Mouse (Mus musculus) heart, embryonic 10.5 days (tissue): Measurements from ENCODE around the gene Psmb1. TPM values are rescaled to one million over a fixed set of nuclear protein-coding genes. Genes with fewer than 3 reads are reported as not detected.

Experiments
- DNase-seq: peaks from one replicate; pipeline ENCODE4 v3.0.0-alpha.2; 2017; ENCODE audit warnings: low spot score
- H3K27ac ChIP-seq: fragments of 300-500 bp; sonication (generic); 2 replicates; pipeline ENCODE4 v1.5.1; 2016; ENCODE audit warnings: mild to moderate bottlenecking
- H3K27me3 ChIP-seq: fragments of 300-500 bp; sonication (generic); 2 replicates; pipeline ENCODE4 v1.6.1; 2016; ENCODE audit warnings: mild to moderate bottlenecking; ENCODE audit not compliant: poor library complexity, insufficient read depth, severe bottlenecking
- H3K36me3 ChIP-seq: fragments of 300-500 bp; sonication (generic); 2 replicates; pipeline ENCODE4 v1.6.1; 2016; ENCODE audit warnings: mild to moderate bottlenecking, moderate library complexity
- H3K4me1 ChIP-seq: fragments of 300-500 bp; sonication (generic); 2 replicates; pipeline ENCODE4 v1.6.1; 2016; ENCODE audit warnings: mild to moderate bottlenecking
- H3K4me3 ChIP-seq: fragments of 300-500 bp; sonication (generic); 2 replicates; pipeline ENCODE4 v1.5.1; 2016; ENCODE audit warnings: mild to moderate bottlenecking, moderate library complexity
- H3K9me3 ChIP-seq: fragments of 300-500 bp; sonication (generic); 2 replicates; pipeline ENCODE4 v1.6.1; 2016; ENCODE audit warnings: mild to moderate bottlenecking, moderate library complexity
- WGBS: fragments of 180-500 bp; shearing (Covaris S2); methylation state at CpG from one replicate; pipeline ENCODE4 v1.1.7; 2016; 5-methylcytosine and 5-hydroxymethylcytosine counted together
- polyA plus RNA-seq: library from polyadenylated mRNA; unstranded; fragments of >200 nt; fragmentation: Nextera tagmentation; extraction: Ambion mirVana; gene quantifications from 2 replicates; pipeline ENCODE4 v1.2.1, GENCODE M21; 2016

Psmb1 gene
- polyA plus RNA-seq, 1 experiment from 2014 or later = 267 TPM

GRCm38 (mm10) chr17:15518766-15519165 lies 19.2 kb upstream of the Psmb1 start:
- H3K36me3 ChIP-seq = peaks cover 96% of the 10 kb centered on the region
- H3K9me3 ChIP-seq = no peaks in the 10 kb centered on the region
- 91% methylated on average over 1 of the region's 1 CpGs for WGBS
- no peak for DNase-seq
- H3K27me3 ChIP-seq = no peaks in the 10 kb centered on the region
- H3K4me1 ChIP-seq = no peaks in the 10 kb centered on the region
- H3K4me3 ChIP-seq = no peak overlapping the region
- H3K27ac ChIP-seq = no peak overlapping the region

GRCm38 (mm10) chr17:15518186-15518585 lies 18.6 kb upstream of the Psmb1 start:
- Histone ChIP-seq H3K4me3 (no peak overlapping the region), H3K4me1 (no peaks in the 10 kb centered on the region), H3K36me3 (peaks cover 98% of the 10 kb centered on the region), H3K27me3 (no peaks in the 10 kb centered on the region), H3K9me3 (no peaks in the 10 kb centered on the region), H3K27ac (no peak overlapping the region)
- DNase-seq = no peak
- 89% methylated on average over 5 of the region's 5 CpGs for WGBS

- H3K36me3 ChIP-seq = peaks cover 98% of the 10 kb centered on the region
- no peak overlapping the region for H3K4me3 ChIP-seq
- no peaks in the 10 kb centered on the region for H3K27me3 ChIP-seq
- 55% methylated on average over 5 of the region's 5 CpGs for WGBS
- no peaks in the 10 kb centered on the region for H3K9me3 ChIP-seq
- H3K4me1 ChIP-seq = no peaks in the 10 kb centered on the region
- no peak overlapping the region for H3K27ac ChIP-seq
- DNase-seq = no peak
Observed at GRCm38 (mm10) chr17:15517776-15518175, 18.2 kb upstream of the Psmb1 start.

GRCm38 (mm10) chr17:15510694-15511093 lies 11.1 kb upstream of the Psmb1 start:
- Histone ChIP-seq H3K4me1 (no peaks in the 10 kb centered on the region), H3K36me3 (peaks cover 100% of the 10 kb centered on the region), H3K9me3 (no peaks in the 10 kb centered on the region), H3K4me3 (no peak overlapping the region), H3K27ac (no peak overlapping the region), H3K27me3 (no peaks in the 10 kb centered on the region)
- 88% methylated on average over 2 of the region's 2 CpGs for WGBS
- DNase-seq = no peak

GRCm38 (mm10) chr17:15498753-15499113 lies 818 bp downstream of the Psmb1 start:
- H3K9me3 ChIP-seq = no peaks in the 10 kb centered on the region
- H3K36me3 ChIP-seq = peaks cover 24% of the 10 kb centered on the region
- H3K27ac ChIP-seq = peak overlapping the region; percentile 95; the same call in 1 of the 2 replicates
- no peak for DNase-seq
- peaks cover 26% of the 10 kb centered on the region for H3K4me1 ChIP-seq
- H3K4me3 ChIP-seq = peak overlapping the region; percentile 82
- WGBS = 33% methylated on average over 7 of the region's 7 CpGs
- no peaks in the 10 kb centered on the region for H3K27me3 ChIP-seq

GRCm38 (mm10) chr17:15497882-15498752 lies 1.4 kb downstream of the Psmb1 start:
- Histone ChIP-seq H3K9me3 (no peaks in the 10 kb centered on the region), H3K36me3 (peaks cover 27% of the 10 kb centered on the region), H3K27me3 (no peaks in the 10 kb centered on the region), H3K27ac (peak overlapping the region; percentile 95), H3K4me1 (peaks cover 26% of the 10 kb centered on the region), H3K4me3 (peak overlapping the region; percentile 82)
- under 1% methylated on average over 50 of the region's 50 CpGs for WGBS
- DNase-seq = peak; percentile 96

- H3K27ac ChIP-seq = no peak overlapping the region
Observed at GRCm38 (mm10) chr17:15490542-15490941, 9.0 kb downstream of the Psmb1 start.

GRCm38 (mm10) chr17:15472671-15473070 lies 26.9 kb downstream of the Psmb1 start:
- Histone ChIP-seq H3K4me1 (no peaks in the 10 kb centered on the region), H3K4me3 (no peak overlapping the region), H3K27me3 (no peaks in the 10 kb centered on the region), H3K9me3 (no peaks in the 10 kb centered on the region), H3K36me3 (peaks cover 81% of the 10 kb centered on the region), H3K27ac (no peak overlapping the region)
- no peak for DNase-seq
- WGBS = 86% methylated on average over 4 of the region's 4 CpGs

More at GRCm38 (mm10) chr17:15490542-15490941, 9.0 kb downstream of the Psmb1 start:
- 84% methylated on average over 7 of the region's 7 CpGs for WGBS
- Histone ChIP-seq H3K4me1 (peaks cover 6% of the 10 kb centered on the region; the same call in 1 of the 2 replicates), H3K9me3 (no peaks in the 10 kb centered on the region), H3K36me3 (peaks cover 63% of the 10 kb centered on the region), H3K27me3 (no peaks in the 10 kb centered on the region), H3K4me3 (no peak overlapping the region)
- DNase-seq = no peak

- WGBS = 25% methylated on average over 5 of the region's 5 CpGs
- H3K4me1 ChIP-seq = peaks cover 2% of the 10 kb centered on the region
- H3K36me3 ChIP-seq = peaks cover 39% of the 10 kb centered on the region
- H3K27ac ChIP-seq = no peak overlapping the region
- DNase-seq = peak; percentile 83
- no peak overlapping the region for H3K4me3 ChIP-seq
- no peaks in the 10 kb centered on the region for H3K9me3 ChIP-seq
- no peaks in the 10 kb centered on the region for H3K27me3 ChIP-seq
Observed at GRCm38 (mm10) chr17:15467669-15468068, 31.9 kb downstream of the Psmb1 start.

- Histone ChIP-seq H3K4me1 (peaks cover 10% of the 10 kb centered on the region), H3K27me3 (no peaks in the 10 kb centered on the region), H3K27ac (peak overlapping the region; percentile 87), H3K9me3 (no peaks in the 10 kb centered on the region), H3K4me3 (no peak overlapping the region), H3K36me3 (peaks cover 10% of the 10 kb centered on the region; the same call in 1 of the 2 replicates)
- no peak for DNase-seq
- WGBS = 66% methylated on average over 6 of the region's 6 CpGs
Observed at GRCm38 (mm10) chr17:15461921-15462495, 37.5 kb downstream of the Psmb1 start.

- no peak for DNase-seq
- no peak overlapping the region for H3K27ac ChIP-seq
- WGBS = 75% methylated on average over 4 of the region's 4 CpGs
- H3K36me3 ChIP-seq = 0 out of 2 replicates have a peak, but pooled peaks cover 6% of the 10 kb centered on the region
- no peak overlapping the region for H3K4me3 ChIP-seq
- H3K27me3 ChIP-seq = no peaks in the 10 kb centered on the region
- no peaks in the 10 kb centered on the region for H3K9me3 ChIP-seq
- peaks cover 10% of the 10 kb centered on the region for H3K4me1 ChIP-seq
Observed at GRCm38 (mm10) chr17:15459761-15460160, 39.8 kb downstream of the Psmb1 start.

GRCm38 (mm10) chr17:15456595-15456994 lies 43.0 kb downstream of the Psmb1 start:
- 0 out of 2 replicates have a peak, but pooled peaks cover 3% of the 10 kb centered on the region for H3K36me3 ChIP-seq
- DNase-seq = no peak
- no peak overlapping the region for H3K27ac ChIP-seq
- H3K4me3 ChIP-seq = no peak overlapping the region
- peaks cover 1% of the 10 kb centered on the region for H3K4me1 ChIP-seq
- no peaks in the 10 kb centered on the region for H3K9me3 ChIP-seq
- no peaks in the 10 kb centered on the region for H3K27me3 ChIP-seq
- 85% methylated on average over 2 of the region's 2 CpGs for WGBS

GRCm38 (mm10) chr17:15455203-15455602 lies 44.3 kb downstream of the Psmb1 start:
- H3K9me3 ChIP-seq = no peaks in the 10 kb centered on the region
- no peaks in the 10 kb centered on the region for H3K4me1 ChIP-seq
- 0 out of 2 replicates have a peak, but pooled peaks cover 3% of the 10 kb centered on the region for H3K36me3 ChIP-seq
- no peak overlapping the region for H3K4me3 ChIP-seq
- 72% methylated on average over 4 of the region's 4 CpGs for WGBS
- DNase-seq = no peak
- H3K27ac ChIP-seq = no peak overlapping the region
- no peaks in the 10 kb centered on the region for H3K27me3 ChIP-seq
